Mouse (Mus musculus): ENCODE measurements around the gene Smad6.

DNA sequence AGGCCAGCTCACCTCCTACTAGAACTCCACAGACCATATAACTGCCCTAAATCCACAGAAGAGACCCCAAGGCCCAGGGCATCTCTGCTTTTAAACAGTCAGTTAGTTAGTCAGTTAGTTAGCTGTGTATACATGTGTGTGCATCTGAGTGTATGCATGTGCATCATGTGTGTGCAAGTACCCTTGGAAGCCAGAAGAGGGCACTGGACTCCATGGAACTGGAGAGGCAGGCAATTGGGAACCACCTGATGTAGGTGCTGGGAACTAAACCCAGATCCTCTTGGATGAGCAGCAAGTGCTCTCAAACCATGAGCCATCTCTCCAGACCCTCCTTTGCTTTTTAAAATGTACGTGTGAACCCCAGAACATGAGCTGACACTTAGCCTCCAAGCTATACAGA lies 10.5 kb downstream of the Smad6 start:
- TF ChIP-seq CHD2 (IDR thresholded peaks at IDR 0.05; ENCODE audit: low read depth, low read length) = no peak
- no peak for TF ChIP-seq HCFC1 (IDR thresholded peaks at IDR 0.05; ENCODE audit: borderline replicate concordance, insufficient read depth, low read length)

Data from ES-E14 (cell line).